Comparison of ENCODE assay signal across 9 mouse cellular contexts in genomic region chr10:24959043-24959916, GRCm38 (mm10). TPM values are rescaled to one million over a fixed set of nuclear protein-coding genes. Genes with fewer than 3 reads are reported as not detected.
DNase-seq lines count a peak whose midpoint lies in the region; ATAC-seq and TF ChIP-seq lines count a peak whose summit lies in the region.
"Had no signal": no experiment of that assay in that cellular context is flagged by ENCODE, and none has a peak within 500 bp of the region (broad histone marks: within the 10 kb centered on the region; RNA-seq: fewer than 3 reads in every experiment).

No protein-coding gene starts in this region.

- H3K9me3 ChIP-seq in forebrain, postnatal 0 days (ENCODE audit: low read length), result no peaks in the 10 kb centered on the region
- H3K9me3 ChIP-seq in forebrain, embryonic 12.5 days, result no peaks in the 10 kb centered on the region
- H3K9me3 ChIP-seq in neural tube, embryonic 13.5 days, result no peaks in the 10 kb centered on the region
- no peaks in the 10 kb centered on the region for H3K9me3 ChIP-seq in hindbrain, embryonic 14.5 days (ENCODE audit: control insufficient read depth, low read length)

- H3K27ac ChIP-seq in forebrain, postnatal 0 days (ENCODE audit: low read depth, low read length), result no peak overlapping the region
- H3K27ac ChIP-seq in forebrain, embryonic 12.5 days, result no peak overlapping the region
- H3K27ac ChIP-seq in neural tube, embryonic 13.5 days (replicated peaks), result no peak overlapping the region
- no peak overlapping the region for H3K27ac ChIP-seq in hindbrain, embryonic 14.5 days

- no peak overlapping the region for H3K4me3 ChIP-seq in forebrain, postnatal 0 days (ENCODE audit: low read depth, low read length)
- H3K4me3 ChIP-seq in forebrain, embryonic 12.5 days (replicated peaks), result no peak overlapping the region
- no peak overlapping the region for H3K4me3 ChIP-seq in neural tube, embryonic 13.5 days
- no peak overlapping the region for H3K4me3 ChIP-seq in hindbrain, embryonic 14.5 days (replicated peaks; ENCODE audit: low read length)

- no peak for ATAC-seq in forebrain, postnatal 0 days
- ATAC-seq in forebrain, embryonic 12.5 days (ENCODE audit: low FRiP score), result no peak
- no peak for ATAC-seq in neural tube, embryonic 13.5 days (ENCODE audit: low read depth)
- no peak for ATAC-seq in hindbrain, embryonic 14.5 days (ENCODE audit: low FRiP score)

- H3K4me1 ChIP-seq in forebrain, postnatal 0 days (ENCODE audit: insufficient read depth), result no peaks in the 10 kb centered on the region
- no peaks in the 10 kb centered on the region for H3K4me1 ChIP-seq in forebrain, embryonic 12.5 days
- H3K4me1 ChIP-seq in neural tube, embryonic 13.5 days (replicated peaks), result peaks cover 11% of the 10 kb centered on the region
- no peaks in the 10 kb centered on the region; the same call in 1 of the 2 replicates for H3K4me1 ChIP-seq in hindbrain, embryonic 14.5 days (replicated peaks; ENCODE audit: control insufficient read depth, insufficient read depth, low read length)

- H3K9ac ChIP-seq in forebrain, postnatal 0 days, result no peak overlapping the region
- H3K9ac ChIP-seq in forebrain, embryonic 12.5 days, result no peak overlapping the region
- no peak overlapping the region for H3K9ac ChIP-seq in neural tube, embryonic 13.5 days
- H3K9ac ChIP-seq in hindbrain, embryonic 14.5 days, result no peak overlapping the region

- DNase-seq in forebrain, postnatal 0 days, result peak; percentile 37
- peak; percentile 66 for DNase-seq in embryo, embryonic 10.5 days (ENCODE audit: low spot score)
- peak; percentile 25 for DNase-seq in kidney, adult 9 months
- DNase-seq in right cerebral cortex, postnatal 14 days, result no peak
- no peak for DNase-seq in cerebellum, postnatal 4 days (ENCODE audit: low spot score in 2 of 2)
- no peak for DNase-seq in hindbrain, embryonic 14.5 days (ENCODE audit: low spot score)

- no peak for TF ChIP-seq CTCF in forebrain, postnatal 0 days (IDR thresholded peaks at IDR 0.05; ENCODE audit: low read depth)

- H3K4me2 ChIP-seq in forebrain, postnatal 0 days (ENCODE audit: low read depth), result no peak overlapping the region
- no peak overlapping the region for H3K4me2 ChIP-seq in forebrain, embryonic 12.5 days
- 0 out of 2 replicates have a peak overlapping the region, but pooled peaks have one; percentile 21 for H3K4me2 ChIP-seq in neural tube, embryonic 13.5 days
- H3K4me2 ChIP-seq in hindbrain, embryonic 14.5 days (replicated peaks), result no peak overlapping the region

- no peaks in the 10 kb centered on the region for H3K27me3 ChIP-seq in forebrain, postnatal 0 days (ENCODE audit: insufficient read depth, low read length)
- no peaks in the 10 kb centered on the region for H3K27me3 ChIP-seq in forebrain, embryonic 12.5 days
- peaks cover 5% of the 10 kb centered on the region; the same call in 1 of the 2 replicates for H3K27me3 ChIP-seq in neural tube, embryonic 13.5 days
- H3K27me3 ChIP-seq in hindbrain, embryonic 14.5 days (ENCODE audit: control insufficient read depth, insufficient read depth, low read length), result no peaks in the 10 kb centered on the region

- WGBS in forebrain, postnatal 0 days, result 39% methylated on average over 15 of the region's 15 CpGs
- 49% methylated on average over 15 of the region's 15 CpGs for WGBS in forebrain, embryonic 12.5 days
- WGBS in neural tube, embryonic 13.5 days, result 35% methylated on average over 15 of the region's 15 CpGs
- WGBS in hindbrain, embryonic 14.5 days, result 46% methylated on average over 15 of the region's 15 CpGs

- no peaks in the 10 kb centered on the region for H3K36me3 ChIP-seq in forebrain, postnatal 0 days (ENCODE audit: insufficient read depth)
- no peaks in the 10 kb centered on the region for H3K36me3 ChIP-seq in forebrain, embryonic 12.5 days (replicated peaks)
- no peaks in the 10 kb centered on the region for H3K36me3 ChIP-seq in neural tube, embryonic 13.5 days
- H3K36me3 ChIP-seq in hindbrain, embryonic 14.5 days (replicated peaks; ENCODE audit: control insufficient read depth, insufficient read depth), result no peaks in the 10 kb centered on the region

RNA-seq across cellular contexts. Expression of gene Arg1, which starts 32.0 kb away (rescaled TPM):
- 1.1 and 2.1 TPM in 2 replicates for total RNA-seq in forebrain, postnatal 0 days (2014; rRNA removed)
- polyA plus RNA-seq in forebrain, postnatal 0 days (2015; fragmentation: Nextera tagmentation; extraction: Ambion mirVana), result 0.69 and 0.73 TPM in 2 replicates
- 1.8 and 2.9 TPM in 2 replicates for polyA plus RNA-seq in forebrain, embryonic 12.5 days (2016; fragmentation: Nextera tagmentation; extraction: Ambion mirVana)
- 5.2 and 7.3 TPM in 2 replicates for polyA plus RNA-seq in neural tube, embryonic 13.5 days (2015; fragmentation: Nextera tagmentation; extraction: Ambion mirVana)
- 2.8 and 3.7 TPM in 2 replicates for polyA plus RNA-seq in hindbrain, embryonic 14.5 days (2014; fragmentation: Nextera tagmentation; extraction: Ambion mirVana)
- total RNA-seq: heart, postnatal 36 days had no signal

Comparison
In these comparisons a context has a peak if more than half of its experiments do, and no peak if none do; other contexts are left out.
1. DNase-seq: peak in forebrain, postnatal 0 days (single experiment), embryo, embryonic 10.5 days (single experiment) and kidney, adult 9 months (single experiment); none in right cerebral cortex, postnatal 14 days (single experiment), cerebellum, postnatal 4 days (0 of 2) and hindbrain, embryonic 14.5 days (single experiment).